8 mouse cellular contexts compared by ENCODE assay signal in genomic region chr3:53729810-53730209, GRCm38 (mm10).
A peak's percentile ranks its signal among the peaks of the same experiment; 100 is the strongest.
DNase-seq lines count a peak whose midpoint lies in the region; ATAC-seq and TF ChIP-seq lines count a peak whose summit lies in the region.

No protein-coding gene starts in this region.

- in situ Hi-C loops in ES-E14 (cut with MboI; ENCODE audit: low sequenced_read_pairs in 2 of 2, unreplicated experiment in 2 of 2) = loop anchor here in 1 of 2 experiments (10.0 kb wide), 1 partner anchor 205 kb away; no protein-coding TSS in a partner anchor

- H3K9me3 ChIP-seq in ES-E14 (ENCODE audit: control insufficient read depth, insufficient read depth, low read depth, low read length) = no peaks in the 10 kb centered on the region; the same call in 1 of the 2 replicates
- H3K9me3 ChIP-seq in hindbrain, postnatal 0 days (ENCODE audit: low read length) = no peaks in the 10 kb centered on the region
- H3K9me3 ChIP-seq in limb, embryonic 11.5 days (ENCODE audit: control insufficient read depth, low read length) = no peaks in the 10 kb centered on the region

- intact Hi-C loops in heart, postnatal 25 days (cut with DNase I) = loop anchor here (5.0 to 10.0 kb wide), 4 partner anchors 95 to 625 kb away; no protein-coding TSS in a partner anchor

- TF ChIP-seq CTCF in hindbrain, postnatal 0 days (IDR thresholded peaks at IDR 0.05; ENCODE audit: low read depth) = peak; percentile 67

- H3K9ac ChIP-seq in ES-E14 (ENCODE audit: insufficient read depth, low read depth, low read length, poor library complexity, severe bottlenecking) = no peak overlapping the region
- H3K9ac ChIP-seq in hindbrain, postnatal 0 days (replicated peaks; ENCODE audit: low read length) = no peak overlapping the region
- no peak overlapping the region for H3K9ac ChIP-seq in limb, embryonic 11.5 days (ENCODE audit: low read length)

- WGBS in hindbrain, postnatal 0 days = 45% methylated on average over 5 of the region's 5 CpGs
- 41% methylated on average over 5 of the region's 5 CpGs for WGBS in limb, embryonic 11.5 days

- no peaks in the 10 kb centered on the region for H3K4me1 ChIP-seq in ES-E14 (ENCODE audit: control insufficient read depth in 2 of 2, insufficient read depth in 2 of 2, low read length in 2 of 2, poor library complexity in 1 of 2)
- H3K4me1 ChIP-seq in hindbrain, postnatal 0 days (ENCODE audit: insufficient read depth, low read length) = no peaks in the 10 kb centered on the region
- no peaks in the 10 kb centered on the region for H3K4me1 ChIP-seq in limb, embryonic 11.5 days (ENCODE audit: control insufficient read depth, insufficient read depth, low read length)

- no peaks in the 10 kb centered on the region for H3K36me3 ChIP-seq in ES-E14 (ENCODE audit: control insufficient read depth, insufficient read depth, low read length, poor library complexity, severe bottlenecking)
- no peaks in the 10 kb centered on the region for H3K36me3 ChIP-seq in hindbrain, postnatal 0 days (ENCODE audit: insufficient read depth, low read length)
- no peaks in the 10 kb centered on the region for H3K36me3 ChIP-seq in limb, embryonic 11.5 days (ENCODE audit: control insufficient read depth, insufficient read depth, low read length)

- no peak for ATAC-seq in hindbrain, postnatal 0 days
- no peak for ATAC-seq in limb, embryonic 11.5 days (ENCODE audit: insufficient number of reproducible peaks, low FRiP score, low TSS enrichment, low read depth)

- H3K27ac ChIP-seq in ES-E14 (ENCODE audit: insufficient read depth, low read depth, low read length, poor library complexity, severe bottlenecking) = no peak overlapping the region
- no peak overlapping the region for H3K27ac ChIP-seq in hindbrain, postnatal 0 days
- no peak overlapping the region for H3K27ac ChIP-seq in limb, embryonic 11.5 days (replicated peaks; ENCODE audit: low read depth, low read length)

- H3K27me3 ChIP-seq in hindbrain, postnatal 0 days (ENCODE audit: insufficient read depth, low read length) = no peaks in the 10 kb centered on the region
- no peaks in the 10 kb centered on the region for H3K27me3 ChIP-seq in limb, embryonic 11.5 days (ENCODE audit: control insufficient read depth, insufficient read depth, low read length)

- DNase-seq in heart, adult 18-20 months = peak; percentile 10 to 62
- no peak for DNase-seq in heart, postnatal 25 days (ENCODE audit: low spot score)
- DNase-seq in ES-E14 (ENCODE audit: low read depth, low spot score) = peak; percentile 50
- DNase-seq in embryo, embryonic 10.5 days (ENCODE audit: low spot score) = peak; percentile 77
- peak; percentile 79 for DNase-seq in hindbrain, postnatal 0 days (ENCODE audit: low spot score)
- peak; percentile 66 for DNase-seq in limb, embryonic 11.5 days (ENCODE audit: low spot score)
- DNase-seq in right cerebral cortex, postnatal 14 days = peak; percentile 58
- DNase-seq in thymus, postnatal 25 days = no peak

- no peak overlapping the region for H3K4me2 ChIP-seq in hindbrain, postnatal 0 days (ENCODE audit: low read depth, low read length)
- H3K4me2 ChIP-seq in limb, embryonic 11.5 days (ENCODE audit: low read depth, severe bottlenecking) = no peak overlapping the region

- H3K4me3 ChIP-seq in ES-E14 (ENCODE audit: insufficient read depth in 1 of 2, low read depth in 1 of 2, low read length in 2 of 2, poor library complexity in 1 of 2, severe bottlenecking in 1 of 2) = no peak overlapping the region
- no peak overlapping the region for H3K4me3 ChIP-seq in hindbrain, postnatal 0 days (ENCODE audit: low read length)
- no peak overlapping the region for H3K4me3 ChIP-seq in limb, embryonic 11.5 days (ENCODE audit: low read depth, low read length)

TF ChIP-seq in ES-E14, 5 proteins besides CTCF, POLR2A, EP300 and RAD21:
- TF ChIP-seq CHD2 (IDR thresholded peaks at IDR 0.05; ENCODE audit: low read depth, low read length) = no peak
- no peak for TF ChIP-seq MAFK (IDR thresholded peaks at IDR 0.05; ENCODE audit: insufficient read depth, low read depth, low read length)
- TF ChIP-seq ZNF384 (IDR thresholded peaks at IDR 0.05; ENCODE audit: low read depth, low read length) = peak; percentile 84
- TF ChIP-seq HCFC1 (IDR thresholded peaks at IDR 0.05; ENCODE audit: borderline replicate concordance, insufficient read depth, low read length) = no peak
- peak; percentile 73 for TF ChIP-seq ZC3H11A (IDR thresholded peaks at IDR 0.05; ENCODE audit: borderline replicate concordance, low read depth, low read length)

Comparison
In these comparisons a context has a peak if more than half of its experiments do, and no peak if none do; other contexts are left out.
1. DNase-seq: peak in heart, adult 18-20 months (2 of 2), ES-E14 (single experiment), embryo, embryonic 10.5 days (single experiment), hindbrain, postnatal 0 days (single experiment), limb, embryonic 11.5 days (single experiment) and right cerebral cortex, postnatal 14 days (single experiment); none in heart, postnatal 25 days (single experiment) and thymus, postnatal 25 days (single experiment).